Mouse (Mus musculus): ENCODE results near the gene Avil. TPM values are rescaled to one million over a fixed set of nuclear protein-coding genes. Genes with fewer than 3 reads are reported as not detected.
A peak's percentile ranks its signal among the peaks of the same experiment; 100 is the strongest.
"Not testable (repeated sequence)": the region's sequence is repeated elsewhere in the genome, so short reads cannot be mapped to it uniquely, and the experiment has no call there.

The Avil gene
- total RNA-seq, 2 experiments from 2014 or later = 0.51 to 0.64 TPM

DNA sequence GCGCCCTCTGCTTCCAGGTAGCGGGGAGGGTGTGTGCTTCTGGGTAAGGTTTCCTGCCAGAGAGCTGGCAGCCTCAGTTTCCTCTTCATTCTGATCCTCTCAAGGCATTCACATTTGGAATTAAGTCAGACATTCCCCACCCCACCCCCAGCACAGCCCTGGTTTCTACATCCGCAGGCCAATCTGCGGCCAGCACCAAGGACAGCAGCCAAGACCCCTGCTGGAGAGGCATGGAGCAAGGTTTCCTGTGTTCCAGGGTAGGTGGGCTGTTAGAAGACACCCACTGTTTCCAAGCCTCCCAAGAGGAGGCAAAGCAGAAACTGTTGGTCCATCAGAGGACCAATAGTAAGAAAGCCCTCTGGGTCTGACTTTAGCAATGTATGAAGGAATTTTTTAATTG is 54.1 kb downstream of the Avil start:
- intact Hi-C loops (cut with DNase I; ENCODE audit: low total_unique reads) = no loop called here
- no peak for DNase-seq

DNA sequence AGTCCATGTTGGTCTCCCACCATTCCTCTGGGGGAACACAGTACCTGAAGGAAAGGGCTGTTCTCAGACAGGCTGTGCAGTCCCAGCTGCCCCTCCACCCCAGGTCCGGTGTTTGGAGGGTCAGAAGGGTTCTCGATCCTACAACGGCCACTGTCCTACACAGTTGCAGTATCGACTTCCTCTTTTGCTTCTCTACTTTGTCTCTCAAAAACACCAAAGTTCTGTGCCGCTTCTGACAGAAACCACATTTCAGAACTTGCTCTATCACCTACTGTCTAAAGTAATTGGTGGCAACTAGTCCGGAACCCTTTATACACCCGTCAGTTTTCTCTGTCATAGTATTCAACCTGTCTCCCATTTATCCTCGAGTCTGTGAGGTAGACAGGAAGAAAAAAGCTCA is 54.9 kb downstream of the Avil start:
- DNase-seq = no peak
- intact Hi-C loops (cut with DNase I; ENCODE audit: low total_unique reads) = no loop called here

DNA sequence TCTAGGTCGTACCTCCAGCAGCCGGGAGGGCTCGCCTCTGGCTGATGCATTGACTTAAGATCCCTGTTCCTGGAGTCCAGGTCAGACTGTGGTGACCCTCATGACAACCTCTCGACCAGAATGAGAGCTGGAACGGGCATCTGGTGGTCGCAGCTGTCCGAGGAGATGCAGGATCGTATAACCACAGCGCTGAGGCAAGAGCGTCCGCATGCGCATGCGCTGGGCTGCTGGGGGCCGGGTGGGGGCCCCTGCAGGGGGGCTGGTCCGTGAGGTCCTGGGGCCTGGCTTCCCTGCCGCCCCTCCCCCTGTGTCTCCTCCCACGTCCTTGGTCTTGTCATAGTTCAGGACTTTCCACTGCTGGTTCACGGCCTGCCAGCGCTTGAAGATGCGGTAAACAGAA is 56.0 kb downstream of the Avil start:
- DNase-seq = no peak
- intact Hi-C loops (cut with DNase I; ENCODE audit: low total_unique reads) = no loop called here

DNA sequence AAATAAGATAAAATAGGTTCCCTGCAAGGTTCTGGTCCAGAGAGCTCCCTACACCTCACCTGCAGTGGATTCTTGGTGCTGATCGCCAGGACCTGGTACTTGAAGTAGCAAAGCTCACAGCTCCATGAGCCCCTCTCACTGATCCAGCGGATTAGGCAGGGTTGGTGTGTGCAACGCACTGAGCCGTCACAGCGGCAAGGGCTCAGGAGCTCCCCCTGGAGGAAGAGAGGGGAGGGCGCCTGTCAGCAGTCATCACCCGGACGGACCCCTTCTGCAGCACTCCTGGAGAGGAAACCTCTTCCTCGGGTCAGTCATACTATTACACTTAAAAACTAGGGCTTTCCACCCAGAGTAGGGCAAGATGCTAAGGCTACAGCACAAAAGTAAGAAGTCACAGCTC is 57.7 kb downstream of the Avil start:
- intact Hi-C loops (cut with DNase I; ENCODE audit: low total_unique reads) = no loop called here
- DNase-seq = peak; percentile 74

DNA sequence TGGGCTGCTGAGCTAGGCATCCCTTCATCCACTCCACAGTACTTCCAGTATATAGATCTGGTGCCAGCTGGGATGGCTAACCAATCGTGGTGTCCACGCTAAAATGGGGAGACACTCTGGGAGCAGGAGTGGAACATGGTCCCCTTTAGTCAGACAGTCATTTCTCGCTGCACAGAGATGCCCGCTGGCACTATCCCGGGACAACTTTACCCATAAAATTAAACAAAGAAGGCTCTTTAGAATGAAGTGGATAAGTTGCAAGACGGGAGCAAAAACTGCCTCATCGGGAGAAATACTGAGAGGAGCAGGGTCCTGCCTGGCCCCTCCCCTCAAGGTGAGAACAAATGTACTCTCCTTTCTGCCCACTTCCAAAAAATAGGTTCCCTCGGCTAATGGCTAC is 58.2 kb downstream of the Avil start:
- DNase-seq = no peak

DNA sequence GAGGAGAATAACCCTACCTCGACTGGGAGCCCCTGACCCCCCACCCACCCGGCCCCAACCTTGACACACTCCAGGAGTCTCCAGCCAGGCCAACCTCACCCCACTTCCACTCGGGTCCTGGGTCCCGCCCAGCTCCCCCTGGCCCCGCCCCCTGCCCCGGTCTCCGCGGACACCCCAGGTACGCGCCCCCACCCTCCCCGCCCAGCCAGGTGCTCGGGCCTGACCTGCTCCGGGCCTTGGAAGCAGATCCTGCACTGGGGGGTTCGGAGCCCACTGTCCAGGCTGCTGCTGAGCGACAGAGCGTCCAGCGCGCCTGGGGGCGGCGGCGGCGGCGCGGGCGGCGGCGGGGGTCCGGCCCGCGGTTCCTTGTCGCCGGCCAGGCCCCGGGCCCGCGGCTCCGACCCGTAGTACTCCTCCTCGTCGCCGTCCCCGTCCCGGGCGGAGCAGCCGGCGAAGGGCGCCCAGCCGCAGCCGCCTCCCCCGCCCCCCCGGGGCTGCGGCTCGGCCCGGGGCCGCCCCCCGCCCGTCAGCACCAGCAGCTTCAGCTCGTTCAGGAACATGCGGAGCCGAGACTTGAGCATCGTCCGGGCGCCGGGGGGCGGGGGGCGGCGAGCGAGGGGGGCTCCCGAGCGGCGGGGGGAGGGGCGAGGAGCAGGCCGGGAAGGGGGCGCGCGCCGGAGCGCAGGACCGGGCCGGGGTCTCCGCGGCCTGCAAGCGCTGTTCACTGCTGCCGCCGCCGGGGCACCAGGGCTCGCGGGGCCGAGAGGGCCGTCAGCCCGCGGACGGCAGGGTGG is 58.9 kb downstream of the Avil start:
- intact Hi-C loops (cut with DNase I; ENCODE audit: low total_unique reads) = no loop called here
- DNase-seq = no peak

More for the DNA sequence above, 58.2 kb downstream of the Avil start:
- intact Hi-C loops (cut with DNase I; ENCODE audit: low total_unique reads) = no loop called here

DNA sequence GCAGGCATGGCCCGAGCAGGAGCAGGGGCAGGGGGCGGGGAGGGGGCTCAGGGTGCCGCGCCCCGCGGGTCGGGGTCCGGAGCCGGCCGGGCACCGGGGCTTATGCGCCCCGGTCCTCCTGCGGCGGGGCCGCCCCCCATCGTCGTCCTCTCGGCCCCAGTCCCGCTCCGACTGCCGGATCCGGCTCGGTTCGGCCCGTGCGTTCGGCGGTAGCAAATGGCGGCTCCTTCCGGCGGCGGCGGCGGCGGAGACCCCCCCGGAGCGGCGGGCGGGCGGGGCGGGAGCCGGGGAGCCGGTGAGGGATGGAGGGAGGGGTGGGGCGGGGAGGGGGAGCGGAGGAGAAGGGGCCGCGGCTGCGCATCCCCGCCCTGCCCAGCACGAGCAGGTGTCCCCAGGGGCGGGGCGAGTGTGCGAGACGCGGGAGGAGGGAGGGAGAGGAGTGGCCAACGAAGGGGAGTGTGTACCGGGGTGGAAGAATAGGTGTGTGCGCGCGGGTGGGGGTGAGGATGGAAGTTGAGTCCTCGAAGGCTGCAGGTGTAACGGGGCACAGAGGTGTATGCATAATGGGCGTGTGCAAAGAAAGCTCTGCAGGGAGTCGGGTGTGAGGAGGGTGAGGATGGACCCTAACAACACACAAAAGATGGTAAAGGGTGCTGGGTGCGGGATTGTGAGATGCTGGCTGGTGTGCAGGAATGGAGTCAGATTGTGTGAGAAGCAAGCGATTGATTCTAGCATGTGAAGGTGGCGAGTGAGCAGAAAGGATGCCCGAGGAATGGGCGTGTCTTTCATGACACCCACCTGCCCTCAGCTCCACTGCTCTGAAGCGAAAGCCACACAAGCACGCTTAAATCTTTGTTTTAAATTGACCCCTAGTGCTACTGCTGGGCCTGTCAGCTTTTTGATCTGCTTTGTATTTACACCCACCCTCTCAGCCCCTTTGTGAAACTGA is 59.7 kb downstream of the Avil start, which contains the start of gene March9:
Gene March9, minus strand, starts transcription at position 217 of the 949 bp plus-strand sequence.
- intact Hi-C loops (cut with DNase I; ENCODE audit: low total_unique reads) = no loop called here
- DNase-seq = peak; percentile 43

DNA sequence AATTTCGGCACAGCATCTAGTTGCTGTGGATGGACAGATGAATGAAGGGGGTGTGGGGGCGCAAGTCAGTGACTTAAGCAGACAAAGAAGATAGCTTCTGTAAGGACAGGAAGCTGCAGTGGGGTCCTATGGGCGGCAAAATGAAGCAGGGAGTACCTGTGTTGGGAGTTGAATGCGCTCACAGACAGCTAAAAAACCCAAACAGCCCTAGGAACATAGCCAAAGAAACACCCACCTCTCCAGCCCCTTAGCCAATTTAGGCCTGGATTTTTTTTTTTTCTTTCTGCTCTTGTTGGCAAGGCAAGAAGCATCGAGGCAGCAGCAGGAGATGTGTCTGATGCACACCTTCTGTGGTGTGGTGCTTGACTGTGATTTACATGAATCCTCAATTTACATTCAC is 60.6 kb downstream of the Avil start:
- no peak for DNase-seq
- intact Hi-C loops (cut with DNase I; ENCODE audit: low total_unique reads) = no loop called here

DNA sequence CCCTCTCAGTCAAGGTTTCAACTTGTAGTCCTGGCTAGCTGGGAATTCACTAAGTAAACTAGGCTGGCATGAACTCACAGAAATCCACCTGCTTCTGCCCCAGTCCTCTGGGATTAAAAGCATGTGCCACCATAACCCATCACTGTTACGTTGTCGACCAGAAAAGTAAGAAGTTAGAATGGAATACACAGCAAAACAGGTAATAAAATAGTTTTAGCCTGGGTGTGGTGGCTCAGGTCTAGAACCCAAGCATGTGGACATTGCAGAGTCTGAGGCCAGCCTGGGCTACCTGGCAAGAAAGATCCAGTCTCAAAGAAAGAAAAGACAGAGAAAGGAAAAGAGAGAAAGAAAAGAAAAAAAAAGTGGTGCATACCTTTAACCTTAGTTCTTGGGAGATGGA is 61.0 kb downstream of the Avil start:
- intact Hi-C loops (cut with DNase I; ENCODE audit: low total_unique reads) = no loop called here

DNA sequence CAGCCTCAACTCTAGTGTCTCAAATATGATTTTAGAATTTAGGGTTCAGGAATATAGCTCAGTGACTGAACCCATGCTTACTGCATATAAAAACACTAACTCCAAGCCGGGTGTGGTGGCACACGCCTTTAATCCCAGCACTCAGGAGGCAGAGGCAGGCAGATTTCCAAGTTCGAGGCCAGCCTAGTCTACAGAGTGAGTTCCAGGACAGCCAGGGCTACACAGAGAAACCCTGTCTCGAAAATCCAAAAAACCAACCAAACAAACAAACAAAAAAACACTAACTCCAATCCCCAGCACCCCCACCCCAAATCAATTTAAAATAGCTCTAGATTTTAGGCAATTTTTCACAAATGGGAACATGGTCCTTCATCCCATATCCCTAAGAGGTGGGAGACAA is 61.6 kb downstream of the Avil start:
- intact Hi-C loops (cut with DNase I; ENCODE audit: low total_unique reads); DNase-seq: not testable (repeated sequence)

More for the DNA sequence above, 61.0 kb downstream of the Avil start:
- no peak for DNase-seq

DNA sequence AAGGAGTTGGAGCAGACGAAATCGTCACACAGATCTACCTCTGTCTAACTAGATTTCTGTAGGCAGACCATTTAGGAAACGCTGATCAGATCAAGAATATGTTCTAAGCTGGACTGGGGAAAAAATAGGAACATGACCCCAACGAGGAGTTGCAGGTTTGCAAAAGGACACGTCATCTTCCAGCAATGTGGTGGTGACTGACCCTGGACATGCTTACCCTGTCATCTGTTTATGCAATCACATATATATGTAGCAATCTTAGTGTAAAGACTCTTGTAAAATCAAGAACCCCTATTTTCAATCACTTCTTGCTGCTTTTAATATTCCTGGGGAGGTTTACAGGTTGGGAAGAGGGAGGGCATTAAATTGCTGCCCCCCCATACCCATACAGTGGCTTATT is 62.0 kb downstream of the Avil start:
- intact Hi-C loops (cut with DNase I; ENCODE audit: low total_unique reads) = no loop called here
- DNase-seq = no peak

DNA sequence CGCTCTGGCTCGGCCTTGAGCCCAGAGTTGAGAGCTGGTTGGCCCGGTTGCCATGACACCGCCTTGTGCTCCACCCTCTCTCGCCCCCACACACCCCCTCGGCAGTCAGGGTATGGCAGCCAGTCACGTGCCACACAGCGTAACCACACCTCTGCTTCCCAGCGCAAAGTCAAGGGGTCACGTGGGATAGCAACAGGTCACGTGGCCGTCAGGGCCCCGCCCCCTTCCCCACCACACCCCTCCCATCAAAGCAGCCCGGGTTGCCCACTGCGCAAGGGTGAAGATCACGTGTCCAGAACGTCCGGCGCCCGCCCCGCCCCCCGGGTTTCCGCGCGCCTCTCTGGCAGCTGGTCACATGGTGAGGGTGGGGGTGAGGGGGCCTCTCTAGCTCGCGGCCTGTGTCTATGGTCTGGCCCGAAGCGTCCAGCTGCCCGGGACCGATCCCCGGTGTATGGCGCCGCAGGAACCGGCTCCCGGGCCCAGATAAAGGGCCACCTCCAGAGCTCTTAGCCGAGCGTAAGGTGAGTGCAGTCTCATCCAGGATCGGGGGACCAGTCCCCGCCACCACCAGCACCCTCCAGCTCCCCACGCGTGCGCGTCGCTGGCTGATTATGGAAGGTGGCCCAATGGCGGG is 62.8 kb downstream of the Avil start, which contains the start of gene Cdk4:
Gene Cdk4, plus strand, starts transcription at position 296 of the 634 bp plus-strand sequence.
- intact Hi-C loops (cut with DNase I; ENCODE audit: low total_unique reads) = no loop called here
- DNase-seq = peak; percentile 98

DNA sequence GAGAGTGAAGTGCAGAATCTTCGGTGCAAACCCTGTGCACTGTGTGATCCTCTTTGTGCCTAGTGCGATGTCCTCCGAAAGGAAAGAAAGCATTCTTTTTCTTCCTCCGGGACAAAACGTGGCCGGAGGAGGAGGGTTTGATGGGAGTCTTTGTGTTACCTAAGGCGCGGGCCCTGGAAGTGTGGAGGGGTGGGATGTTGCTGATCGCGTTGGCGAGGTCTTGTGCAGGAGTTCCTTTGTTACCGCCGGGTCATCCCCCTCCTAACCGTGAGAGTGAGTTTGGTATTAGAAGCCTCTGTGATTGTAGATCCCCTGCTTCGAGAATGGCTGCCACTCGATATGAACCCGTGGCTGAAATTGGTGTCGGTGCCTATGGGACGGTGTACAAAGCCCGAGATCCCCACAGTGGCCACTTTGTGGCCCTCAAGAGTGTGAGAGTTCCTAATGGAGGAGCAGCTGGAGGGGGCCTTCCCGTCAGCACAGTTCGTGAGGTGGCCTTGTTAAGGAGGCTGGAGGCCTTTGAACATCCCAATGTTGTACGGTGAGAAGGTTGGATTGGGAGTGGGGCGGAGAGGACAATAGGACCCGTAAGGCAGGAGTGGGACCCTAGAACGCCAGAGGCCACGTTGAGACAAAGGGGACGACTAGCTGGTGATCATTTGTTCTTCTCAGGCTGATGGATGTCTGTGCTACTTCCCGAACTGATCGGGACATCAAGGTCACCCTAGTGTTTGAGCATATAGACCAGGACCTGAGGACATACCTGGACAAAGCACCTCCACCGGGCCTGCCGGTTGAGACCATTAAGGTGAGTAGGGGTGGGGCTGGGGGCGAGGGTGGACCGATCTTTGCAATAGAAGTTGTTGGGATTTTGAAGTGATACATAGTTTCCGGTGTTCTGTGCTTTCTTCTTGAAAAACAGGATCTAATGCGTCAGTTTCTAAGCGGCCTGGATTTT is 63.7 kb downstream of the Avil start:
- DNase-seq = no peak
- intact Hi-C loops (cut with DNase I; ENCODE audit: low total_unique reads) = no loop called here

DNA sequence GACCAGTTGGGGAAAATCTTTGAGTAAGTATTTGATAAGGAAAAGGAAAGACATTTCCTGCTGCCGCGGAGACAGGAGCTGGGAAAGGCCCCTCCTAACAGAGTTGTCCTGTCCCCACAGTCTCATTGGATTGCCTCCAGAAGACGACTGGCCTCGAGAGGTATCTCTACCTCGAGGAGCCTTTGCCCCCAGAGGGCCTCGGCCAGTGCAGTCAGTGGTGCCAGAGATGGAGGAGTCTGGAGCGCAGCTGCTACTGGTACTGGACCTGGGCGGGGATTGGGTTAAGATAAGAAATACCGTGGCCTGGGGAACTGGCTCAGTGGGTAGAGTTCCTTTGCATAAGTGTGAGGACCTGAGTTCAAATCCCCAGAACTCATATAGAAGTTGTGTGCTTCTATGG is 65.5 kb downstream of the Avil start:
- no peak for DNase-seq
- intact Hi-C loops (cut with DNase I; ENCODE audit: low total_unique reads) = no loop called here

DNA sequence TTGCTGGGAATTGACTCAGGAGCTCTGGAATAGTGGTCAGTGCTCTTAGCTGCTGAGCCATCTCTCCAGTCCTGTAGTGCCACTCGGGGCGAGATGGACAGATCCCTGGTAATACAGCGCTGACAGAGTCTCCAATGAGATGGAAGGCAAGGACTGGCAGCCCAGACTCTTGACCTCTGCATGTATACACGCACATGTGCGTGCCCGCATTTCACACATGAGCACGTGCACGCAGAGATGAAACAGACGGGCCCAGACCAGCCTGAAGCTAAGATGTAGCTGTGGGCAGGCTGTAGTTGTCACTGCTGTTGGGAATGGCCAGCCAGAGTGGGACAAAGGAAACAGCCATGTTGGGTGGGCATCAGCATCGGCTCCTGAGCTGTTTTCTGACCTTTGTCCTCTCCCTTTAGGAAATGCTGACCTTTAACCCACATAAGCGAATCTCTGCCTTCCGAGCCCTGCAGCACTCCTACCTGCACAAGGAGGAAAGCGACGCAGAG is 66.1 kb downstream of the Avil start:
- no peak for DNase-seq
- intact Hi-C loops (cut with DNase I; ENCODE audit: low total_unique reads) = no loop called here

DNA sequence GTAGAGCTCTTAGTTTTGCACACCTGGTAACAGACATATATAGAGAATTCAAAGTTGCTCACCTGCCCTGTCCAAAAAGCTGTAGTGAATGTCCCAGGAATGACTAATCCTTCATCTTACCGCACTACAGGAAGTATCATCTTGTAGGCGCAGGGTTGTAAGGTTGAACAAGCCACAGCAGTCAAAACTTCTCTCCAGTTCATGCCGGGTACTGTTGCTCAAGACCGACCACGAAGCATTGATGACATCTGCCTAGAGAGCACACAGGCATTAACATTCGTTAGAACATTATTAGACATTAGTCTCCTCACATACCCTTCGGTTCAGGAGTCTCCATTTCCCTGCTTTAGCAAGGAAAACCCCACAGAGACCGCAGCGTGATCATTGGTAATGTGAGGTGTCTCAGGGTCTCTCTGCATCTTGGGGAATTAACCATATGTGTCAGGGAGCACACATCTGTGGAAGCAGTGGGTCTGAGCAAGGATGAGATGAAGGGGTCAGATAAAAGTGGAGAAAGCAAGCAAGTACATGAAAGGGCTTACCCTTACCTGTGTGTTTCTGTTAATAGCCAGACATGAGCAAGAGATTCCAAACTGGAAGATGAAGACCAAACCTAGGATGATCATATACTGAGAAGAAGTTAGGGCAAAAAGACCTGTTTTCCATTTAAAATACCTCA is 68.0 kb downstream of the Avil start:
- DNase-seq = no peak
- intact Hi-C loops (cut with DNase I; ENCODE audit: low total_unique reads) = no loop called here

DNA sequence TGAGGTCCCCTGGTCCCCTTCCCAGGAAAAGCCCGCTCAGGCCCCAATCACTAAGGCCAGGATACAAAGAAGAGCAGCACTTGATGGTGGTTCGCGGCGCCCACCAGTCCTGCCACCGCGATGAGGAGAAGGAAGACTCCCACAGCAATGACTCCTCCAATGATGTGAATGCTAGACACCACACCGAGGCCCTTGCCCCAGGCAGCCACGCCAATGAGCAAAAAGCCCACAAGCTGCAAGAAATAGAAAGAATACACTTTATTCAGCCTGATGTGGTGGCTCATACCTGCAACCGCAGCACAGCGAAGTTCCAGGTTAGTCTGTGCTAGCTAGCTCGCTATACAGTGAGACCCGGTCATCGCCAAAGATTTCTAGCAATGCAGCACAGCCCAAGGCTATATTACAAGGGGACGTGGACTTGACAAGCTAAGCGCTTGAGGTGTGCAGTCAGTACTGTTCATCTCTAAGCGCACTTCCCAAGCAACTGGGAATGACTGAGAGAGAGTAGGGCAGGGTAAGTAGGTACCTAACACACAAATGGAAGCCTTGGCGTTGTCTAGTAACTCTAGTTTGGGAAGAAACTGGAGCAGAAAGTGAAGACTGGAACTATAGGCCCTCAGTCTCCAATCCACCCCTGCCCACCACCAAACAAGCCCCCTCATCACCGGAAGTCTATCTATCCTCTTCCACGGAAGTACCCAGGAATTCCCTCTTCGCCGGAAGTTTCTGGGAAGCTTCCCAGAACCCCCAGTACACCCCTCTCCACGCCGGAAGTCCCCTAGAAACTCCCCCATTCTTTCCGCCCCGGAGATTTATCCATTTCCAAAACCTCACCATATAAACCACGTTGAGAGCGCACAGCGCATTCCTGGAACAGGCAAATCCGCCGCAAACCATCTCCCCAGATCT is 69.0 kb downstream of the Avil start:
- no peak for DNase-seq
- intact Hi-C loops (cut with DNase I; ENCODE audit: low total_unique reads) = no loop called here
